Mouse (Mus musculus): ENCODE data around the gene Dpm3.
A peak's percentile ranks its signal among the peaks of the same experiment; 100 is the strongest.

Dpm3 gene

GRCm38 (mm10) chr3:89305551-89306325 is 46.6 kb downstream of the Dpm3 start:
- no peaks in the 10 kb centered on the region for H3K36me3 ChIP-seq (ENCODE audit: insufficient read depth, low read length)
- peaks cover 40% of the 10 kb centered on the region for H3K4me1 ChIP-seq (replicated peaks; ENCODE audit: low read depth, low read length)
- H3K27me3 ChIP-seq (ENCODE audit: insufficient read depth, low read length): peaks cover 14% of the 10 kb centered on the region; the same call in 1 of the 2 replicates
- H3K4me3 ChIP-seq (replicated peaks; ENCODE audit: low read length): no peak overlapping the region
- H3K9me3 ChIP-seq (ENCODE audit: low read length): no peaks in the 10 kb centered on the region
- TF ChIP-seq POU5F1 (IDR thresholded peaks at IDR 0.05; ENCODE audit: borderline replicate concordance, low read length) (no peak), NANOG (IDR thresholded peaks at IDR 0.05; ENCODE audit: borderline replicate concordance, low read length) (no peak), CTCF (conservative IDR thresholded peaks at IDR 0.05; ENCODE audit: low read length) (no peak)

- no peaks in the 10 kb centered on the region for H3K9me3 ChIP-seq (ENCODE audit: low read length)
- H3K36me3 ChIP-seq (ENCODE audit: insufficient read depth, low read length): no peaks in the 10 kb centered on the region
- TF ChIP-seq POU5F1 (IDR thresholded peaks at IDR 0.05; ENCODE audit: borderline replicate concordance, low read length) (no peak), CTCF (conservative IDR thresholded peaks at IDR 0.05; ENCODE audit: low read length) (peak; percentile 88)
- H3K4me3 ChIP-seq (replicated peaks; ENCODE audit: low read length): no peak overlapping the region
- peaks cover 40% of the 10 kb centered on the region for H3K4me1 ChIP-seq (replicated peaks; ENCODE audit: low read depth, low read length)
- H3K27me3 ChIP-seq (ENCODE audit: insufficient read depth, low read length): peaks cover 9% of the 10 kb centered on the region; the same call in 1 of the 2 replicates
Observed at GRCm38 (mm10) chr3:89308089-89308488, 48.9 kb downstream of the Dpm3 start.

GRCm38 (mm10) chr3:89314340-89314739 is 55.2 kb downstream of the Dpm3 start:
- H3K4me3 ChIP-seq (replicated peaks; ENCODE audit: low read length): peak overlapping the region; percentile 75; the same call in 1 of the 2 replicates
- H3K4me1 ChIP-seq (replicated peaks; ENCODE audit: low read depth, low read length): peaks cover 56% of the 10 kb centered on the region
- H3K9me3 ChIP-seq (ENCODE audit: low read length): no peaks in the 10 kb centered on the region
- TF ChIP-seq CTCF (conservative IDR thresholded peaks at IDR 0.05; ENCODE audit: low read length) (no peak), POU5F1 (IDR thresholded peaks at IDR 0.05; ENCODE audit: borderline replicate concordance, low read length) (no peak), NANOG (IDR thresholded peaks at IDR 0.05; ENCODE audit: borderline replicate concordance, low read length) (no peak)
- H3K27me3 ChIP-seq (ENCODE audit: insufficient read depth, low read length): peaks cover 32% of the 10 kb centered on the region
- H3K36me3 ChIP-seq (ENCODE audit: insufficient read depth, low read length): no peaks in the 10 kb centered on the region

- TF ChIP-seq NANOG (IDR thresholded peaks at IDR 0.05; ENCODE audit: borderline replicate concordance, low read length): no peak
- no peak for TF ChIP-seq POU5F1 (IDR thresholded peaks at IDR 0.05; ENCODE audit: borderline replicate concordance, low read length)
- TF ChIP-seq CTCF (conservative IDR thresholded peaks at IDR 0.05; ENCODE audit: low read length): no peak
- H3K9me3 ChIP-seq (ENCODE audit: low read length): no peaks in the 10 kb centered on the region
Observed at GRCm38 (mm10) chr3:89314791-89315190, 55.6 kb downstream of the Dpm3 start.

GRCm38 (mm10) chr3:89315195-89315929 is 56.2 kb downstream of the Dpm3 start:
- no peak for TF ChIP-seq NANOG (IDR thresholded peaks at IDR 0.05; ENCODE audit: borderline replicate concordance, low read length)
- no peak for TF ChIP-seq POU5F1 (IDR thresholded peaks at IDR 0.05; ENCODE audit: borderline replicate concordance, low read length)
- peak; percentile 74 for TF ChIP-seq CTCF (conservative IDR thresholded peaks at IDR 0.05; ENCODE audit: low read length)
- H3K9me3 ChIP-seq (ENCODE audit: low read length): no peaks in the 10 kb centered on the region
- peaks cover 64% of the 10 kb centered on the region for H3K4me1 ChIP-seq (replicated peaks; ENCODE audit: low read depth, low read length)
- peak overlapping the region; percentile 75 for H3K4me3 ChIP-seq (replicated peaks; ENCODE audit: low read length)
- H3K27me3 ChIP-seq (ENCODE audit: insufficient read depth, low read length): peaks cover 38% of the 10 kb centered on the region
- no peaks in the 10 kb centered on the region for H3K36me3 ChIP-seq (ENCODE audit: insufficient read depth, low read length)

More at GRCm38 (mm10) chr3:89314791-89315190, 55.6 kb downstream of the Dpm3 start:
- no peaks in the 10 kb centered on the region for H3K36me3 ChIP-seq (ENCODE audit: insufficient read depth, low read length)
- peaks cover 33% of the 10 kb centered on the region for H3K27me3 ChIP-seq (ENCODE audit: insufficient read depth, low read length)
- H3K4me1 ChIP-seq (replicated peaks; ENCODE audit: low read depth, low read length): peaks cover 58% of the 10 kb centered on the region
- peak overlapping the region; percentile 75 for H3K4me3 ChIP-seq (replicated peaks; ENCODE audit: low read length)

GRCm38 (mm10) chr3:89315930-89316831 is 57.0 kb downstream of the Dpm3 start:
- no peak for TF ChIP-seq POU5F1 (IDR thresholded peaks at IDR 0.05; ENCODE audit: borderline replicate concordance, low read length)
- TF ChIP-seq NANOG (IDR thresholded peaks at IDR 0.05; ENCODE audit: borderline replicate concordance, low read length): no peak
- TF ChIP-seq CTCF (conservative IDR thresholded peaks at IDR 0.05; ENCODE audit: low read length): no peak
- H3K27me3 ChIP-seq (ENCODE audit: insufficient read depth, low read length): peaks cover 47% of the 10 kb centered on the region
- H3K4me1 ChIP-seq (replicated peaks; ENCODE audit: low read depth, low read length): peaks cover 71% of the 10 kb centered on the region
- peak overlapping the region; percentile 75 for H3K4me3 ChIP-seq (replicated peaks; ENCODE audit: low read length)
- H3K9me3 ChIP-seq (ENCODE audit: low read length): no peaks in the 10 kb centered on the region
- H3K36me3 ChIP-seq (ENCODE audit: insufficient read depth, low read length): no peaks in the 10 kb centered on the region
